Mouse (Mus musculus): Measurements from ENCODE around the gene Tm6sf1.

GRCm38 (mm10) chr7:81849214-81849613 lies 9.6 kb upstream of the Tm6sf1 start:
- TF ChIP-seq EP300 (IDR thresholded peaks at IDR 0.05; ENCODE audit: low read depth) = no peak
- no peak for TF ChIP-seq CTCF (IDR thresholded peaks at IDR 0.05; ENCODE audit: low read depth)

All from heart, postnatal 0 days (tissue).